Mouse (Mus musculus) heart, adult 2 months (tissue): Measurements from ENCODE around the gene Lcn3. TPM values are rescaled to one million over a fixed set of nuclear protein-coding genes. Genes with fewer than 3 reads are reported as not detected.
"Not testable (repeated sequence)": the region's sequence is repeated elsewhere in the genome, so short reads cannot be mapped to it uniquely, and the experiment has no call there.

Experiments used
- DNase-seq, 2 experiments: peaks; one replicate each; pipeline ENCODE4 v3.0.0; 2021
- H3K27ac ChIP-seq: fragments of 200-600 bp; 2 replicates; pipeline ENCODE4 v1.8.1; 2022
- H3K27me3 ChIP-seq: fragments of 200-500 bp; 2 replicates; pipeline ENCODE4 v1.6.1; 2012; ENCODE audit warnings: mild to moderate bottlenecking, low read length, inconsistent platforms, mixed read lengths; ENCODE audit not compliant: control insufficient read depth, insufficient read depth
- H3K36me3 ChIP-seq: fragments of 200-500 bp; 2 replicates; pipeline ENCODE4 v1.6.1; 2012; ENCODE audit warnings: low read length, inconsistent platforms; ENCODE audit not compliant: control insufficient read depth, insufficient read depth
- H3K4me1 ChIP-seq: fragments of 200-500 bp; 2 replicates; pipeline ENCODE4 v1.6.1; 2011; ENCODE audit warnings: low read length; ENCODE audit not compliant: control insufficient read depth, insufficient read depth
- H3K4me3 ChIP-seq: fragments of 200-600 bp; 2 replicates; pipeline ENCODE4 v1.8.1; 2022
- H3K79me2 ChIP-seq: fragments of 200-500 bp; replicated peaks from 2 replicates; pipeline ENCODE4 v1.6.1; 2012; ENCODE audit warnings: mild to moderate bottlenecking, inconsistent platforms, low read length, moderate library complexity, mixed read lengths; ENCODE audit not compliant: control insufficient read depth, insufficient read depth
- H3K9ac ChIP-seq: fragments of 200-500 bp; 2 replicates; pipeline ENCODE4 v1.6.1; 2012; ENCODE audit warnings: low read depth, mild to moderate bottlenecking, control low read depth, inconsistent platforms, low read length, mixed read lengths
- CTCF ChIP-seq: fragments of 200-600 bp; IDR thresholded peaks from 2 replicates; pipeline ENCODE4 v1.8.1; 2022; ENCODE audit warnings: antibody characterized with exemption, mild to moderate bottlenecking, moderate library complexity
- EP300 ChIP-seq: fragments of 200-500 bp; IDR thresholded peaks from 2 replicates; pipeline ENCODE4 v1.6.1; 2011; ENCODE audit warnings: low read depth, low read length, control low read depth; ENCODE audit not compliant: insufficient read depth
- POLR2A ChIP-seq: fragments of 200-500 bp; IDR thresholded peaks from 2 replicates; pipeline ENCODE4 v1.6.1; 2011; ENCODE audit warnings: mild to moderate bottlenecking, low read depth, low read length, control low read depth; ENCODE audit not compliant: insufficient read depth
- whole genome bisulfite sequencing: fragments of 180-500 bp; shearing (Covaris S2); methylation state at CpG from one replicate; pipeline ENCODE4 v1.1.7; 2018; 5-methylcytosine and 5-hydroxymethylcytosine counted together
- intact Hi-C: fragments of 180-260 bp; cut with DNase I; formaldehyde crosslinking; loops from one replicate; pipeline ENCODE4 v1.15.1; 2025
- long read RNA-seq: library from polyadenylated mRNA; stranded (forward); transcript quantifications from one replicate; pipeline ENCODE4 v2.0.0, GENCODE M21; 2021
- polyA plus RNA-seq: library from polyadenylated mRNA; depleted of rRNA; stranded (reverse); fragments of >200 nt; gene quantifications from 2 replicates; pipeline ENCODE4 v1.2.3, GENCODE M21; 2012; rRNA removed
- total RNA-seq, 2 experiments: library from RNA; stranded (reverse); gene quantifications; 2 replicates each; pipeline ENCODE4 v1.2.3; 2021

Lcn3 gene
- not detected for total RNA-seq
- not detected in 2 replicates for polyA plus RNA-seq
- long read RNA-seq: 0 reads

- no peak for DNase-seq
- Histone ChIP-seq H3K4me1 (no peaks in the 10 kb centered on the region), H3K9ac (no peak within 1 kb of the TSS), H3K79me2 (no peaks in the 10 kb centered on the region), H3K36me3 (no peaks in the 10 kb centered on the region), H3K27me3 (no peaks in the 10 kb centered on the region), H3K4me3 (no peak within 1 kb of the TSS), H3K27ac (no peak within 1 kb of the TSS)
- TF ChIP-seq EP300 (no peak), CTCF (no peak), POLR2A (no peak)
- intact Hi-C loops: no loop called here
- 24% methylated on average over 2 of the region's 2 CpGs for WGBS
These were observed at the start of gene Lcn3 for GRCm38 (mm10) chr2:25765269-25765668. TSS of gene Lcn3 (plus strand) at chr2:25765569.

GRCm38 (mm10) chr2:25717222-25717621 lies 48.1 kb upstream of the Lcn3 start:
- Histone ChIP-seq H3K9ac (no peak overlapping the region), H3K27me3 (no peaks in the 10 kb centered on the region), H3K36me3 (no peaks in the 10 kb centered on the region), H3K79me2 (no peaks in the 10 kb centered on the region), H3K4me1 (no peaks in the 10 kb centered on the region), H3K27ac (no peak overlapping the region), H3K4me3 (no peak overlapping the region)
- intact Hi-C loops: no loop called here
- no peak for DNase-seq
- TF ChIP-seq EP300: no peak
- no peak for TF ChIP-seq POLR2A
- no peak for TF ChIP-seq CTCF

DNA sequence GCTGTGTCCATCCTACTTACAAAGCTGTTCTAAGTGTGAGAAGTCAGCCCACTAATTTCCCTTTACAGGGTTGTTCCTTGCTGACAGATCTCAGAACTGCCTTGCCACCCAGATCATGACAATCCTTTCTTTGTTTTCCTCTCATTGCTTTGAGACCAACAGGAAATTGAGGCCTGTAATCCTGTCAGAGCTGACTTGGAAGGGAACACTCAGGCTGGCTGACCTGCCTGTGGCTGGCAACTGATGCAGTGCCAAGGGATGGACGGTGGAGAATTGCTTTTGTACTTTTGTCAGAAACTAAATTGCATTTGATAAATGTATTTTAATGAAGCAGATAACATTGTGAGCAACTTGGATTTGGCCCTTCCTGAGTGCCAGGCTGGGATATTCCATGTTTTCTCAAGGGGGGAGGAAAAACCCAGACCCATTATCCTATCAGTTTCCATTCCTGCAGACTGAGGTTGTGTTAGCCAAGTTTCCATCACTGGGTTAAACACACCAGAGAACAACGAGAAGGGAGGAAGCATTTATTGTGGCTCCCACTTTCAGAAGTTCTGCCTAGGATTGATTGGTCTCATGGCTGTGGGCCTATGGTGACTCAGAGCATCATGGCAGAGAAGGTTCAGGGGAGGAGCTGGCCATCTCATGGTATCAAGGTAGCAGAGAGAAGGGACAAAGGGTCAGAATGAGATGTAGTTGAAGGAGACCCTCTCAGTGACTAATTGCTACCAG lies 32.0 kb upstream of the Lcn3 start:
- H3K36me3 ChIP-seq: no peaks in the 10 kb centered on the region
- no peaks in the 10 kb centered on the region for H3K79me2 ChIP-seq
- TF ChIP-seq EP300: no peak
- TF ChIP-seq CTCF: no peak
- TF ChIP-seq POLR2A: no peak
- 20% methylated on average over 2 of the region's 2 CpGs for WGBS
- no peak for DNase-seq
- no peak overlapping the region for H3K4me3 ChIP-seq
- H3K27me3 ChIP-seq: no peaks in the 10 kb centered on the region
- H3K27ac ChIP-seq: no peak overlapping the region
- no peaks in the 10 kb centered on the region for H3K4me1 ChIP-seq
- no peak overlapping the region for H3K9ac ChIP-seq
- intact Hi-C loops: no loop called here

DNA sequence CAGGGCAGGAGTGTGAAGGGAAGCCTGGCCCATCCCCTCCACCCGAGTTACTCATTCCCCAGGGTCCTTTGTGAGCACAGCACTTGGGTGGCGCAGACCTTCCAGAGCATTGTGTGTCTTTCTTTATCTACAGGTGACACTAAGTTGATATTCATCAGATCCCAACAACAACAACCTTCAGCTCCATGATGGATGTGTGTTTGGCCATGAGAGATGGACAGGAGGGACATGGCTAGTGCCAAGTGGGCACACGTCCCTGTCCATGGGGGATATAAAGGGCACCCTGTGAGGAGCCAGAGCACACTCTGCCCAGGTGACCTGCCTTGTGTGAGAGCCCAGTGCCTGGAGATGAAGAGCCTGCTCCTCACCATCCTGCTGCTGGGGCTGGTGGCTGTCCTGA lies 28.7 kb upstream of the Lcn3 start, which contains the start of gene Obp2b:
TSS of gene Obp2b (plus strand) at position 301 of the 400 bp plus-strand sequence.
- H3K36me3 ChIP-seq, H3K27ac ChIP-seq, H3K4me1 ChIP-seq, H3K4me3 ChIP-seq, H3K27me3 ChIP-seq, intact Hi-C loops, H3K79me2 ChIP-seq, H3K9ac ChIP-seq, DNase-seq: not testable (repeated sequence)
- WGBS: 67% methylated on average over 3 of the region's 3 CpGs

GRCm38 (mm10) chr2:25741671-25742070 lies 23.7 kb upstream of the Lcn3 start:
- Histone ChIP-seq H3K27me3 (no peaks in the 10 kb centered on the region), H3K4me3 (no peak overlapping the region), H3K4me1 (no peaks in the 10 kb centered on the region), H3K9ac (no peak overlapping the region), H3K27ac (no peak overlapping the region), H3K36me3 (no peaks in the 10 kb centered on the region), H3K79me2 (no peaks in the 10 kb centered on the region)
- WGBS: 21% methylated on average over 1 of the region's 1 CpGs
- no peak for DNase-seq
- intact Hi-C loops: no loop called here
- TF ChIP-seq EP300 (no peak), POLR2A (no peak), CTCF (no peak)

DNA sequence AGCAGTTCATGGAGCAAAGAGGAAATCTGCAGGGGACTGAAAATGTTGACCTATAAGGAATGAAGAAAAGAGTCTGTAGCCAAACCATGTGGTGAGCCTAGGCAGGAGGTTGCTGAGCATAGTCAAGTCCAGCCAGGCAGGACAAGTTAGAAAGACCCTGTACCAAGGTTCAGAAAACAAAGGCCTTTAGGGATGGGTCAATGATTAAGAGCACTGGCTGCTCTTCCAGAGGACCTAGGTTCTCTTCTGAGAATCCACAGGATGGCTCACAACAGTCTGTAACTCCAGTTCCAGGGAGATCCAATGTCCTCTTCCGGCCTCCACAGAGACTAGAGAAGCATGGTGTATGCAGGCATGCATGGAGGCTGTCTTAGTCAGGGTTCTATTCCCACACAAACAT lies 11.2 kb upstream of the Lcn3 start:
- WGBS: 81% methylated on average over 1 of the region's 1 CpGs

More for the DNA sequence above, 11.2 kb upstream of the Lcn3 start:
- H3K36me3 ChIP-seq: no peaks in the 10 kb centered on the region
- H3K9ac ChIP-seq: no peak overlapping the region
- TF ChIP-seq CTCF: no peak
- TF ChIP-seq POLR2A: no peak
- no peak for TF ChIP-seq EP300
- no peak overlapping the region for H3K27ac ChIP-seq
- no peaks in the 10 kb centered on the region for H3K4me1 ChIP-seq
- no peak for DNase-seq
- no peaks in the 10 kb centered on the region for H3K27me3 ChIP-seq
- intact Hi-C loops: no loop called here
- no peaks in the 10 kb centered on the region for H3K79me2 ChIP-seq
- H3K4me3 ChIP-seq: no peak overlapping the region
